Mouse (Mus musculus): ENCODE results near the gene Klhdc2. TPM values are rescaled to one million over a fixed set of nuclear protein-coding genes. Genes with fewer than 3 reads are reported as not detected.

Klhdc2 gene
- total RNA-seq (2021), result 100 to 1,000 TPM; 150 to 166 TPM

DNA sequence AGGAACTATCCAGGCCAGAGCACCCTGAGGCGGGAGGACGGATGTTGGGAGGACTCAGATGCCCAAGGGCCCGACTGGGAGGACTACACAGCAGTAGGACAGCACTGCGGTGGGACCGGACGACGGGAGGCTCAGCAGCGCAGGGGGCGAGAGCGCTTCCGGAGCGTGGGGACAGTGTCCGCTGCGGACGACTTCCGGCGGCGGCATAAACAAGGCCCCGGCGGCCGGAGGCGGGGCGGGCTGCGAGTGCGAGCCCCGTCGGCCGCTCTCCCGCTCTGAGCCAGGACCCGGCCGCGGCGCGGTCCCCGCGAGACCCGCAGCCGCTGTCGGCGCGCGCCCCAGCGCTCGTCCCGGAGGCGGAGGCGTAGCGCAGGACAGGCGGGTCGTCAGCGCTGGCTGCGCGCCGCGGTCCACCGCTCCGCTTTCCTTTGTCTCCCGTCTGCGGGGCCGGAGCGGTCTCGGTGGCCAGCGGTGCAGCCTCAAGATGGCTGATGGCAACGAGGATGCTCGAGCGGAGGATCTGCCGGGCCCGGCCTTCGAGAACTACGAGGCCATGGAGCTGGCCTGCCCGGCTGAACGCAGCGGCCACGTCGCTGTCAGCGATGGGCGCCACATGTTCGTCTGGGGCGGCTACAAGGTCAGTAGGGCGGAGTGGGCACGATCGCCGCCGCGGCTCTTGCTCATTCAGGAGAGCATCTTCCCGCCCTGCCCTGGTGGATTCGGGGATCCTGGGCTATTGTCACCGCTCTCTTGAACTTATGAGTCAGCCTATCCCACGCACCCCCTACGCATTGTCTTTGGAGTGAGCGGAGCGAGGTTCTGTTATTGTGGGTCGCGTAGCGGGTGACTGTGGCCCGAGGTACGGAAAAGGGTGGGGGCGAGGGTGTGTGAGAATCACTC, at the start of gene Klhdc2:
Gene Klhdc2, plus strand, starts transcription at position 171 of the 900 bp plus-strand sequence.
- peak; percentile 91 for DNase-seq
- intact Hi-C loops (cut with DNase I), result loop anchor here (5.0 kb wide), 1 partner anchor 99 kb away; the partner anchor contains the start of genes Dnaaf2 and Gm49383

DNA sequence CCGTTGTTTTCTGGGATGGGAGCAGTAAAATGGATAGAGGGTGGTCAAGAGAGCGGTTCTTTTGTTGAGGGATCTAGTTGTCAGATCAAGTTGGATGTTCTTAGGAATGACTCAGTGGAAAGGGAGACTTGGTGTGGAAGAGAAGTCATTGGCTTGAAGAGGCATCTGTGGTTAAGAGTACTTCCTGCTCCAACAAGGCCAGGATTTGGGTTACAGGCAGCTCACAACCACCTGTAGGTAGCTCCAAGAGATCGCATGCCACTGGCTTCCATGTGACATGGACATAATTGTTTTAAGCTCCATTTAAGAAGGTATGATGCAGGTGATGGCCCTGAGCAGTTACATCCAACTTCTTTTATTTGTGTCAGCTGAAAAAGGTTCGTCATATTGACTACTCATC, 46.7 kb upstream of the Klhdc2 start:
- intact Hi-C loops (cut with DNase I), result no loop called here
- no peak for DNase-seq

DNA sequence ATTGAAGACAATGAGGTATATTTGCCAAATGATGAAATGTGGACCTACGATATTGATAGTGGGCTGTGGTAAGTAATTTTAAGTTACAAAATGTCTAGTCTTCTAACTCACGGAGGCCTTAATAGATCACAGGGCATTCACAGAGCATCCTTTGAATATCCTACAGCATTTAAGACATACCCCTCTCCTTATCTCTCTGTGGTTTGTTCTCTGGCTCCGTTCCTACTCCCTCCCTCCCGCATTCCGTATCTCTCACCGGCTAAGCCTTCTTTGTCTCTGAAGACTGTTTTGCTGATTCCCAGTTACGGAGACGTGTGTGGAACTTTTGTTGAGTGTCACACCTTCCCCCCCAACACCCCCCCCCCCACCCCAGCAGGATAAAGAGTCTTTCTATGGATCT, 45.7 kb upstream of the Klhdc2 start:
- intact Hi-C loops (cut with DNase I), result no loop called here
- DNase-seq, result no peak

DNA sequence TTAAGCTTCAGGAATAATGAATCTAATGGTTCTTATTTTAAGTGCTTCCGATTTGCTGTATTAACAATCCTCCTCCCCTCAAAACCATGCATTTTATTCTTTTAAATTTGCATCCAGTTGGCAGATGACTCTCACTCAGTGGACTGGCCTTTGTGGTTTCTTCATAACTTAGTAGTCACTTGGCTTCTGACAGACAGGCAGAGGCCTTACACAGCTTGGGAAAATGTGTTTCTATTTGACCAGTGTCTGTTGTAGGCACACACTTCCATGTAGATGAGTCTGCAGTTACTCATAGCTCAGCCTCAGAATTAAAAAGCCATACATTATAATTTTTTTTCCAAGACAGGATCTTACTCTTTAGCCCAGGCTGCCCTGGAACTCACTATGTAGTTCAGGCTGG, 42.7 kb upstream of the Klhdc2 start:
- DNase-seq, result no peak
- intact Hi-C loops (cut with DNase I), result no loop called here

DNA sequence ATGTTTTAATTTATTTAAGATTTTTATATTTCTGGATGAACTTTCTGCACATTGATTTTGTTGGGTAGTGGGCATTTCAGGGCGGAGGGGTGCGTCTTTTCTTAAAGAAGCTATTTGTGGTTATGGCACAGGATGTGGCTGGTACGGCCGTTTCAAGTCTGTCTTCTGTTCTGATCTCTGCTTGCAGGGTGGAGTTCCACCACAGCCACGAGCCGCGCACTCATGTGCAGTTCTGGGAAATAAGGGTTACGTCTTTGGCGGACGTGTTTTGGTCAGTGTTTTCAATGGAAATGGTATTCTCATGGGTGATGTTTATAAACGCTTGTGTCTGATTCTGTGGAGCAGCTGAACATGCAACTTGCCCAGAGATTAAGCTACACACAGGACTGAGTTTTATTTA, 38.6 kb upstream of the Klhdc2 start:
- intact Hi-C loops (cut with DNase I), result no loop called here
- no peak for DNase-seq

DNA sequence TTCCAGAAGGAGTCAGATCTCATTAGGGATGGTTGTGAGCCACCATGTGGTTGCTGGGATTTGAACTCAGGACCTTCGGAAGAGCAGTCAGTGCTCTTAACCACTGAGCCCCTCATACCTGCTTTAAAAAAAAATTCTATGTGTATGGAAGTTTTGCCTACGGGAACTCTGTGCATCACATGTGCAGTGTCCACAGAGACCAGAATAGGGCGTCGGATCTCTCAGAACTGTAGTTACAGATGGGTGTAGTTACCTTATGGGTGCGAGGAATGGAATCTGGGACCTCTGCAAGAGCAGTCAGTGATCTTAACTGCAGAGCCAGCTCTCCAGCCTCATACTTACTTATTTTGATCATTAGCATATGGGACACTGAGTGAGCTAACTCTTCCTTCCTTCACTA, 34.2 kb upstream of the Klhdc2 start:
- intact Hi-C loops (cut with DNase I), result no loop called here
- no peak for DNase-seq

DNA sequence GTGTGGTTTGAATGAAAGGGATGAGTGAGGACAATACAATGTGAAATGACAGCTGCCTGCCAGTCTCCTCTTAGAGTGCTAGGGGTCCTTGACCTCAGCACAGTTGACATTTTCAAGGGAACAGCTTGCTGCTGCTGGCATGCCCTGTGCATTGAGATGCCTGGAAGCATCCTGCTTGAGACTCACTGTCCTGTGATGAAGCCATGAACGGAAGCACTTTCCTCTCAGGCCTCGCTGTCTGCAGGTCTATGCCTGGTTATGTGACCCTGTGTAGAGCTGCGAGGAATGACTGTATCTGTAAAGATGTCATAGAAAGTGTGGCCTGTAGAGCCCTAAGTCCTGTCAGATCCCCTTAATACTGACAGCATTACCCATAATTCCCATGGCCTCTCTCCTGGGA, 31.4 kb upstream of the Klhdc2 start:
- intact Hi-C loops (cut with DNase I), result no loop called here
- no peak for DNase-seq

DNA sequence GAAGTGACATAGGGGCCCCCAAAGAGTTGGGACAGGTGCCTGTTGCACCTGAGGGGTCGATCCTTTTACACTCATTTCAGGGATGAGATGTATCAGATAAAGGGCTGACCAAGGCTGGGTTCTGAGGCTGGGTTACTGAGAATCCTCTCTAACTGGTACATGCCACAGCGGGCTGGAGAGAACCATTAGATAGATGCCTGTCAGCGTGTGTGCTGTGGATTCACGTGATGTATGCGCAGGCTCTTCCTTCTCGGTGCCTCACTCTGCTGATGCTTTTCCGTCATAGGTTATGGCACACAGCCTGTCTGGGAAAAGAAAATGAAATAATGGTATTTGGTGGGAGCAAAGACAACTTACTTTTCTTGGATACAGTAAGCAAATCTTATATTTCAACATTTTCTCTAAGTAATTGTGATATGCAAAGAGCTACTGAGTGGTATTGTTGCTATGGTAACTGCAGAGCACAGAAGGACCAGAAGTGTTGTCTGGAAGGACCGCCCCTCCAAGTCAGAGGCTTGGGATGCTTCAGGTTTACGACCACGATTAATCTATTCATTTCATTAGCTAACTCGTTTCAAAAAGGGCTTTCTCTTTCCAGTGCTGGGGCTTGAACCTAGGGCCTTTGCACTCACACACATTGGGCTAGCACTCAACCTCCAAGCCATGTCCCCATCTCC, 28.4 kb upstream of the Klhdc2 start:
- DNase-seq, result no peak
- intact Hi-C loops (cut with DNase I), result no loop called here

DNA sequence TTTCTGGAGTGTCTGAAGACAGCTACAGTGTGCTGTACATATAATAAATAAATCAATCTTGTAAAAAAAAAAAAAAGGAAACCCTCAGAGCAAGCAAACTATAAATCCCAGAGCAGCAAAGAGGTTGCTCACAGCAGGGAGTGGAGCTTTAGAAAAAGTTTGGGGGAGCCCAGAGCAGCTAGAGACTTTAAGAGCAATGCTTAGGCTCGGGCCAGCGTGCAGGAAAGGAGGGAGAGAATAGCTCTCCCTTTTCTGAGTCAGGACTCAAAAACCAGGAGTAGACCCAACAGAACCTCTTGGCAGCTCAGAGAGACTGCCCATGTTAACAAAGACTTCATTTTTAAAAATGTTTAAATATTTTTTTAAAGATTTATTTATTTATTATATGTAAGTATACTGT, 27.5 kb upstream of the Klhdc2 start:
- intact Hi-C loops (cut with DNase I), result no loop called here
- DNase-seq, result no peak

DNA sequence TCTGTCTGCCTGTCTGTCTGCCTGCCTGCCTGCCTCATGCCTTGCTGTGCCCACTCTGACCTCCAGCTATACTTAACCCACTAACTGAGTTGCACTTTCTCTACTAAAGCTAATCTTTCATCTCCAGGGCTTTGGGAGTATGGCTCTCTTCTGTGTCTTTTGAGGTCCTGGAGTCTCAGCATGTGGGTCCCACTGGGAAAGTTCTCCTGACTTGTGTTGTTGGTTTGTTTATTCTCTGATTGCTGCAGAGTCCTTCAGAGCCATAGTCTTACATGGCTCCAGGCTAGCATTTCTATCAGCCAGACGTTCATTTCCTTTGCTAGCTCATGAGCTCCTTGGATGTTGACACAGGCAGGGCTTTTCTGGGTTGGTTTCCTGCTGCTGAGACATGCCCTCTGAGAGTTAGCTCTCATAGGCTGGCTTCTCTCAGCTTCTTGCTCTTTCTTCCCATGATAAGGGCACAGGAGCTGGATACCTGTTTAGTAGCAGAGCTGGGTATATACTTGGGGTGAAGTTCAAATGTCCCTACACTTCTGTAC, 16.5 kb upstream of the Klhdc2 start:
- intact Hi-C loops (cut with DNase I), result no loop called here
- no peak for DNase-seq

DNA sequence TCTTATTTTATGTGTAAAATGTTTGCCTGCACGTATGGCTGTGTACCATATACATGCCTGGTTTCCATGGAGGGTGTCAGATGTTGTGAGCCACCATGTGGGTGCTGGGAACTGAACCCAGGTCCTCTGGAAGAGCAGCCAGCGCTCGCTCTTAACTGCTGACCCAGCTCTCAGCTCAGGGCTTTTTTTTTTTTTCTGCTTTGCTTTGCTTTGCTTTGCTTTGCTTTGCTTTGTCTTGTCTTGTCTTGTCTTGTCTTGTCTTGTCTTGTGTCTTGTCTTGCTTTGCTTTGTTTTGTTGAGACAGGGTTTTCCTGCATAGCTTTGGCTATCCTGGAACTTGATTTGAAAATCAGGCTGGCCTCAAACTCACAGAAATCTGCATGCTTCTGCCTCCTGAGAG, 15.6 kb upstream of the Klhdc2 start:
- intact Hi-C loops (cut with DNase I), result no loop called here
- DNase-seq, result no peak

DNA sequence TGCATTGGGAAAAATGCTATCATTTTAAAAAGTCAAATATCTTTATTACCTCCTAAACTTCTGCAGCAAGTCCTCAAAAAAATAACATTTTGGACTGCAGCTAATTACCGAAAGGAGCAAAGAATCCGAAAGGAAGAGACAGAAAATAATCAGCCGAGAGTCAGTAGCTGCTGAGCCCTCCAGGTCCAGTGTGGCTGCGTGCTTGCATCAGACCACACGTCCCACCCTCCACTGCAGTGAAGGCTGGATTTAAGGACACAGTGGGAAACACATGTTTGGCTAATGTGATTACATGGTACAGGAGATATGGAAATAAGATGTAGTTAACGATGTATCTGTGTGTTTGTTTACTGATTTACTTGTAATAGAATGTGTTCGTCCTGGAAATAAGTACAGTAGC, 13.3 kb upstream of the Klhdc2 start:
- no peak for DNase-seq
- intact Hi-C loops (cut with DNase I), result no loop called here

DNA sequence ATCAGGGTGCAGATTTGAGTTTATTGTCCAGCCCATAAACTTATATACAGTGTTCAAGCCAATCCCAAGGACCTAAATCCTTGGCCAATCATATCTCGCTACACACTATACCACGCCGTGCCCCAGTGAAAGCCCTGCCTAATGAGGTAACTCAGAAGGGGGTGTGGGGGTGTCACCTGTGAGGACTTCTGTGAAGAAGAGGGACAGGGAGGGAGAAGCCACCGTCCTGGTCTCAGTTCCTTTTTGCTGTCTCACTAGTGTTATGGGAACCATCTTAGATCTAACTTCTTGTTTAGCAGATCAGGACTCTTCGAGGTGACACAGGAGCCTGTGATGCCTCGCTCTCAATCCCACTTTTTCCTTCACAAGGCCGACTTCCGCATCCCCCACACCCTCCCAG, 8.9 kb upstream of the Klhdc2 start:
- intact Hi-C loops (cut with DNase I), result no loop called here
- no peak for DNase-seq

DNA sequence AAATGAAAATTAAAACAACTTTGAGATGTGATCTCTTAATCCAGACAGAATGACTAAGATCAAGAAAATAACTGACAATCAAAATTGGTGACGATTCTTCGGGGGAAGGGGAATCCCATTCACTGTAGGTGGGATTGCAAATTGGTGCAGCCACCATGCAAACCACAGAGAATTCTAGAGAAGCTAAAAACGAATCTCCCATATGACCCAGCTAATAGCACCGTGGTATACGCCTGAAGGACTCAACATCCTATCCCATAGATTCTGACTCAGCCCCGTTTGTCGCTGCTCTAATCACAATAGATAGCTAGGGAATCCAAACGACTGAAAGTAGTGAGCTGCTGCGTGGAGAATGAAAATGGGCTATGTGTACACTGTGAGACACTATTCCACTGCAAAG, 7.8 kb upstream of the Klhdc2 start:
- no peak for DNase-seq
- intact Hi-C loops (cut with DNase I), result no loop called here

DNA sequence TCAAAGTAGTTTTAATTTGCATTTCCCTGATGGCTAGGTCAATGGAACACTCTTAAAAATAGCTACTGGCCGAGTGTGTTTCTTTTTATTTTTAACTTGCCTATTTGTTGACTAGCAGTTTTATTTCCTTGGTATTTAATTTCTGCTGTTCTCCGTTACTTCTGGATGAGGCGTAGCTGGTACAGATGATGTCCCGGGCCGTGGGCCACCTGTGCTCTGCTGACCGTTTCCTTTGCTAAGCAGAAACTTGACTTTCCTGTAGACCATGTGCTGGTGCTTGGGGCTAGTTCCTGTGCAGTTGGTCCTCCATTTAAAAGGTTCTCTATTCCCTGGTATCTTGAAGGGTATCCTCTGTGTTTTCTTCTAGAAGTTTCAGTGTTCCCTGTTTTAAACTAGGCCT, 4.1 kb upstream of the Klhdc2 start:
- no peak for DNase-seq
- intact Hi-C loops (cut with DNase I), result no loop called here

DNA sequence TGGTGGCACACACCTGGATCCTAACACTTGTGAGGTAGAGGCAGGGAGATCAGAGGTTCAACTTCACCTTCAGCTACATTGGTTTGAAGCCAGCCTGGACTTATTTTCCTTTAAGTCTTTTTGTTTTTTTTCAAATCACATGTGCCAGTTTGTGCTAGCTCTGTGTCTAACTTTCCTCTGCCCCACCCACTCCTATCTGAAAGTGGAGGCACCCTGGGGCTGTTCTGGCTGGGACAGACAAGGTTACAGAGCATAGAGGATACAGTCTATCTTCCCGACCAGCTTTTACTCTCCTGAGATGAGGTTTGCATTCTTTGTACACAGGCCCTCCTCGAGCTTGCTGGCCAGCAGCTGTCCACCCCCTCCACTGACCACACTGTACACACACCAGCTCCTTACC, 2.7 kb upstream of the Klhdc2 start:
- intact Hi-C loops (cut with DNase I), result no loop called here
- no peak for DNase-seq

DNA sequence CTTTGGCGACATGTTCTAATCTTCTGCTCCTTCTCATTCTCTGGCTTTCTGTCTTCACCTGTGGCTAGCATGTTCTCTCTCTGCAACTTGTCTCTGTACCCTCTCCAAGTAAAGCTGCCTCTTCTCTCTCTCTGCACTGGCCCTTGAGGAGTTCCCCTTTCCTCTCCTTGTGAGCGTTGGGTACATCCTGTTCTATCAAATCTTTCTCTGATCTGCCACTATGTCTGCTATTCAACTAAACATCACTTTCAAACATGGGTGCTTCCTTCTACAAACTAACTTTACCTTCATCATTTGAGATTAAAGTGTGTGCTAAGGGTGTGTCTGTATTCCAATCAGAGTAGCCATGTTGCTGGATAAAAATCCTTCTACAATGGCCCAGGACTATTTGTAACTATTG, 1.5 kb upstream of the Klhdc2 start:
- intact Hi-C loops (cut with DNase I), result loop anchor here (5.0 kb wide), 1 partner anchor 98 kb away; the partner anchor contains the start of genes Dnaaf2 and Gm49383
- DNase-seq, result no peak

DNA sequence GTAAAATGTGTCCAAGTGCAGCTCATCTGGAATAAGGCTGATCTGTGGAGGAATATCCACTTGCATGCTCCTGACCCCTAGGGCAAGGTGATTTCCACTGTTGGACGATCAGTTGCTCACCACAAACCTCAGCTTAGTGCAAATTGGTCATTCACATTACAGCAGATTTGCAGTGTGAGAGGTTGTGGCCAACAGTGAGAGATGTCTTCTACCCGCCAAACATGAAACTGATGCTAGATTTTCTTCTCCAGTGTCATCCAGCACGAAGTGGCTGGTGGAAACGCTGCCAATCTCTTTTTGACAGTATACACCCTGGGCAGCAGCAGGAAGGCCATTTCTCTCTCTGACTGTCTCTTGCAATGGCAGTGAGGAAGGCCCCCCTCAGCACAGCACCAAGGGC, 830 bp upstream of the Klhdc2 start:
- intact Hi-C loops (cut with DNase I), result loop anchor here (5.0 kb wide), 1 partner anchor 98 kb away; the partner anchor contains the start of genes Dnaaf2 and Gm49383
- no peak for DNase-seq

DNA sequence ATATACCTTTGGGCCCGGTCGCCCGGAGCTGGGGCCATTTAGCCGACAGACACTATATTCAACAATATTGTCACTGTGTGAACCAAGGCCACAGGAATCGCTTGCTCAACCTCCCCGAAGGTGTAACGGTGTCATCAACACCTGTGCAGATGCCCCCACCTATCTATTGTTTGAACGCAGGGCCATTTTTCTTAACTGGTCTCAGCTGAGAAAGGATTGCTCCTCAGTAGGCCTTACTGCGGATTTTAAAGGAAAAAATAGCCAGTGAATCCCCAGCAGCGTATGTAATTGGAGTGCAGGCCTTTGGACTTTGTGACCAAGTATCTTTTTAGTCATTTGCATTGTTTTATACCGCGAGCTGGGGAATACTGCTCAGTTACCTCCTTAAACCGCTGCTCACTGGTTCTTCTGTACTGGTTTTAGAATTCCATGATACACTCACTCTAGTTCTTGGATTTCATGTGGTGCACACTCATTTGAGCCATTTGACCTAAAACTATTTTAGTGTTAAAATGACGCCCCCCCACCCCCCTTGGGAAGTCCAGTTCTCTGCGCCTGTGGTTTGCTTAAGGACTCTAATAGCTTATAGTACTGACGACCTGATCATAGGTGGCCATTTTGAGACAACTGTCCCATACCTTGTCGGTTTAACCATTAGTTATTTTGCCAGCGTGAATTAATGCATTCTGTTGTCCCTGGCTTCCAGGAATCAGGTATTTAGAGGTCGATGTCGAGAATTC, 1.1 kb downstream of the Klhdc2 start:
- intact Hi-C loops (cut with DNase I), result loop anchor here (5.0 kb wide), 1 partner anchor 100 kb away; the partner anchor contains the start of genes Dnaaf2 and Gm49383
- DNase-seq, result no peak

DNA sequence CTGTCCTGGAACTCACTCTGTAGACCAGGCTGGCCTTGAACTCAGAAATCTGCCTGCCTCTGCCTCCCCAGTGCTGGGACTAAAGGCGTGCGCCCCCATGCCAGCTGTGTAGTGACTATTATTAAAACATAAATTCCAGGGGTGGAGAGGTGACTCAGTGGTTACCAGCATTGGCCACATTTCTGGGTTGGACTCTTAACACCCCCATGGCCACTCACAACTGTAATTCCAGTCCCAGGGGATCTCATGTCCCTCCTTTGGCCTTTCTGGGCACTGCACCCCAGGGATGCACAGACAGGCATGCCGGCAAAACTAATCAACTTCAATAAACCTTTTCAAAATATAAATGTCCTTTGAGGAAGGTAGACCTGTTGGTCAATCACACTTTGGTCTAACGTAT, 1.8 kb downstream of the Klhdc2 start:
- DNase-seq, result no peak
- intact Hi-C loops (cut with DNase I), result loop anchor here (5.0 kb wide), 1 partner anchor 101 kb away; the partner anchor contains the start of genes Dnaaf2 and Gm49383

DNA sequence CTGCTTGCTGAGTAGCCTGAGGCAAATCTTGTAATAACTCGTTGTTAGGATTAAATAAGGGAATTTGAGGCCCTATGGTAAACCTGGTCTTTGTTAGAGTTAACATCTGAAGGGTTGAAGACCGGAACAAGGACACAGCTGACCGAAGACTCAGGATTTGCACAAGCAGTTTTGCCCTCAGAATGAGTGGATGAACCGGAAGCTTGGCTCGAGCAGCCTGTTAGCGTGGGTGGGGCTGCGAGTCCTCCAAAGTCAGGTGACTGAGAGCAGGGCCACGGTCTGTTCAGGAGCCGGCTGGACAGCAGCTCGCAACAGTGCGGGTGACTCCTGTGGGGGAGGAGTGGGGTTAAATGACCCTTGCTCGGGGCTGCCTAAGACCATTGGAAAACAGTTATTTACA, 2.8 kb downstream of the Klhdc2 start:
- intact Hi-C loops (cut with DNase I), result loop anchor here (5.0 kb wide), 1 partner anchor 102 kb away; the partner anchor contains the start of genes Dnaaf2 and Gm49383
- DNase-seq, result no peak
